Mouse (Mus musculus) heart, adult 2 months (tissue): Measurements from ENCODE around the gene Sike1. TPM values are rescaled to one million over a fixed set of nuclear protein-coding genes. Genes with fewer than 3 reads are reported as not detected.

Experiments
- DNase-seq, 2 experiments: peaks; one replicate each; pipeline ENCODE4 v3.0.0; 2021
- H3K27ac ChIP-seq: fragments of 200-600 bp; 2 replicates; pipeline ENCODE4 v1.8.1; 2022
- H3K27me3 ChIP-seq: fragments of 200-500 bp; 2 replicates; pipeline ENCODE4 v1.6.1; 2012; ENCODE audit warnings: mild to moderate bottlenecking, low read length, inconsistent platforms, mixed read lengths; ENCODE audit not compliant: control insufficient read depth, insufficient read depth
- H3K36me3 ChIP-seq: fragments of 200-500 bp; 2 replicates; pipeline ENCODE4 v1.6.1; 2012; ENCODE audit warnings: low read length, inconsistent platforms; ENCODE audit not compliant: control insufficient read depth, insufficient read depth
- H3K4me1 ChIP-seq: fragments of 200-500 bp; 2 replicates; pipeline ENCODE4 v1.6.1; 2011; ENCODE audit warnings: low read length; ENCODE audit not compliant: control insufficient read depth, insufficient read depth
- H3K4me3 ChIP-seq: fragments of 200-600 bp; 2 replicates; pipeline ENCODE4 v1.8.1; 2022
- H3K79me2 ChIP-seq: fragments of 200-500 bp; replicated peaks from 2 replicates; pipeline ENCODE4 v1.6.1; 2012; ENCODE audit warnings: mild to moderate bottlenecking, inconsistent platforms, low read length, moderate library complexity, mixed read lengths; ENCODE audit not compliant: control insufficient read depth, insufficient read depth
- H3K9ac ChIP-seq: fragments of 200-500 bp; 2 replicates; pipeline ENCODE4 v1.6.1; 2012; ENCODE audit warnings: low read depth, mild to moderate bottlenecking, control low read depth, inconsistent platforms, low read length, mixed read lengths
- CTCF ChIP-seq: fragments of 200-600 bp; IDR thresholded peaks from 2 replicates; pipeline ENCODE4 v1.8.1; 2022; ENCODE audit warnings: antibody characterized with exemption, mild to moderate bottlenecking, moderate library complexity
- EP300 ChIP-seq: fragments of 200-500 bp; IDR thresholded peaks from 2 replicates; pipeline ENCODE4 v1.6.1; 2011; ENCODE audit warnings: low read depth, low read length, control low read depth; ENCODE audit not compliant: insufficient read depth
- POLR2A ChIP-seq: fragments of 200-500 bp; IDR thresholded peaks from 2 replicates; pipeline ENCODE4 v1.6.1; 2011; ENCODE audit warnings: mild to moderate bottlenecking, low read depth, low read length, control low read depth; ENCODE audit not compliant: insufficient read depth
- WGBS: fragments of 180-500 bp; shearing (Covaris S2); methylation state at CpG from one replicate; pipeline ENCODE4 v1.1.7; 2018; 5-methylcytosine and 5-hydroxymethylcytosine counted together
- intact Hi-C: fragments of 180-260 bp; cut with DNase I; formaldehyde crosslinking; loops from one replicate; pipeline ENCODE4 v1.15.1; 2025
- polyA plus RNA-seq: library from polyadenylated mRNA; depleted of rRNA; stranded (reverse); fragments of >200 nt; gene quantifications from 2 replicates; pipeline ENCODE4 v1.2.3, GENCODE M21; 2012
- total RNA-seq, 2 experiments: library from RNA; stranded (reverse); gene quantifications; 2 replicates each; pipeline ENCODE4 v1.2.3; 2021

The Sike1 gene
- total and polyA plus RNA-seq, 3 experiments, result 26.4 to 66.7 (median 65.3) TPM

DNA sequence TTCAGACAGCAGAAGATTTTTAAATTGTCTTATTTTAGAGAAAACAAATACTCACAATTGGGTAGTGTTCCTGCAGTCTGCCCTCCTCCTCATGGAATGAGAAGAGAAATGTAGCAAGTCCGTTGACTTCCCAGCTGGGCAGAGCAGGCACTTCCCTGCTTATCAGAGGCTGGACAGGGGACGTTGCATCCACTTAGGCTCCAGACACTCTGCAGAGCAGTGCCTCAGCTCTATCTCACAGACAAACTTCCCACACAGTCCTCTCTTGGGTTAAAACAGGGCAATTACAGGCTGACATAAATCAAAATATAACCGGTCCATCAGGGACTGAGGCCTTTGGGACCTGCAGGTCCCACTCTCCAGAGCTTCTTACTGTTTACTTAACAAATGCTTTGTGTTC is 31.5 kb upstream of the Sike1 start, which contains the start of gene Nr1h5:
Gene Nr1h5 (minus strand): TSS at position 101 of the 400 bp plus-strand sequence.
- Histone ChIP-seq H3K79me2 (no peaks in the 10 kb centered on the region), H3K27me3 (no peaks in the 10 kb centered on the region), H3K36me3 (no peaks in the 10 kb centered on the region), H3K4me3 (no peak within 1 kb of the TSS), H3K4me1 (no peaks in the 10 kb centered on the region), H3K27ac (no peak within 1 kb of the TSS), H3K9ac (no peak within 1 kb of the TSS)
- 28% methylated on average over 3 of the region's 3 CpGs for WGBS
- TF ChIP-seq CTCF (no peak), EP300 (no peak), POLR2A (no peak)
- intact Hi-C loops, result no loop called here
- no peak for DNase-seq

DNA sequence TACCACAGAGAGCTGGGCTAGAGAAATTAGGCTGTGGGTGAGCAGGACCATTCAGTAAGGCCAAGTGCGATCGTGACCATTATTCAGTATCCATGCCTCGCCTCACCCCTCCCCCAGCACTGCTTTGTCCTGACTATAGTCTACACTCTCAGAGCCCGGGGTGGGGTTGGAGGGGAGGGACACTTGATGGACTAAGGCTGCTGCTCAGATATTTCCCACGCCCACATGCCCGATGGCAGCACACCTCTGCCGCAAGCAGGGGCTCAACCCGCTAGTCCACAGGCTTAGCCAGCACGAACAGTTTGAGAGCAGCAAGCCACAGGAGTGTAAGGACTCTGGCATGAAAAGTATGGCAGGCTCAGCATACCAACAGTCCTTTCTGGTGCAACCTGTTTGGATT is 25.4 kb upstream of the Sike1 start:
- Histone ChIP-seq H3K4me3 (no peak overlapping the region), H3K9ac (no peak overlapping the region), H3K36me3 (no peaks in the 10 kb centered on the region), H3K79me2 (no peaks in the 10 kb centered on the region), H3K4me1 (no peaks in the 10 kb centered on the region), H3K27ac (no peak overlapping the region), H3K27me3 (no peaks in the 10 kb centered on the region)
- TF ChIP-seq CTCF (no peak), EP300 (no peak), POLR2A (no peak)
- no peak for DNase-seq
- WGBS, result 82% methylated on average over 9 of the region's 9 CpGs
- intact Hi-C loops, result no loop called here

GRCm38 (mm10) chr3:102970508-102970907 is 25.0 kb upstream of the Sike1 start:
- Histone ChIP-seq H3K36me3 (no peaks in the 10 kb centered on the region), H3K27me3 (no peaks in the 10 kb centered on the region), H3K4me3 (no peak overlapping the region), H3K27ac (no peak overlapping the region), H3K4me1 (no peaks in the 10 kb centered on the region), H3K9ac (no peak overlapping the region), H3K79me2 (no peaks in the 10 kb centered on the region)
- TF ChIP-seq CTCF (no peak), EP300 (no peak), POLR2A (no peak)
- WGBS, result 68% methylated on average over 3 of the region's 3 CpGs
- intact Hi-C loops, result no loop called here
- no peak for DNase-seq

DNA sequence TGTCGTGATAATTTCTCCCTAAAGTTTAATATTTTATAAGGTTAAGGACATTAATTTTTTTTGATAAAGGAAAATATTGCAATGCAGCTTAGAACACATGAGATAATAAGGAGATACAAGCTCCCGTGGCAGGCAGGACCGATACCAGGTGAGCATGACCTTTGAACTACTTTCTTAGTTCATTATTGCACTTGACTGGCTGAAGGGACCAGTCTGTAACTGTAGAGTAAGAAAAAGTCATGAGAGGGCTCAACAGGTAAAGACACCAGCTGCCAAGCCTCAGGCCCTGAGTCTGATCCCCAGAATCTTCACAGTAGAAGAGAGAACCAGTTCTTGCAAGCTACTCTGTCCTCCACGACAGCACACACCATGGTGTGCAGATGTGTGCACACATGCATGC is 18.6 kb upstream of the Sike1 start:
- Histone ChIP-seq H3K27me3 (no peaks in the 10 kb centered on the region), H3K9ac (no peak overlapping the region), H3K79me2 (no peaks in the 10 kb centered on the region), H3K27ac (no peak overlapping the region), H3K36me3 (no peaks in the 10 kb centered on the region), H3K4me3 (no peak overlapping the region), H3K4me1 (no peaks in the 10 kb centered on the region)
- intact Hi-C loops, result no loop called here
- WGBS, result 76% methylated on average over 4 of the region's 4 CpGs
- TF ChIP-seq CTCF, result no peak
- DNase-seq, result no peak

- no peak for DNase-seq
- no peak overlapping the region for H3K27ac ChIP-seq
- no peaks in the 10 kb centered on the region for H3K36me3 ChIP-seq
- no peaks in the 10 kb centered on the region for H3K27me3 ChIP-seq
- intact Hi-C loops, result no loop called here
- H3K4me3 ChIP-seq, result no peak overlapping the region
- no peak overlapping the region for H3K9ac ChIP-seq
- no peaks in the 10 kb centered on the region for H3K79me2 ChIP-seq
- TF ChIP-seq CTCF (no peak), EP300 (no peak), POLR2A (no peak)
- WGBS, result 45% methylated on average over 10 of the region's 10 CpGs
- no peaks in the 10 kb centered on the region for H3K4me1 ChIP-seq
These were observed 15.8 kb upstream of the Sike1 start for GRCm38 (mm10) chr3:102979550-102980348.

- intact Hi-C loops, result no loop called here
- 60% methylated on average over 3 of the region's 3 CpGs for WGBS
- Histone ChIP-seq H3K4me1 (no peaks in the 10 kb centered on the region), H3K9ac (no peak overlapping the region), H3K4me3 (no peak overlapping the region), H3K36me3 (no peaks in the 10 kb centered on the region), H3K27ac (no peak overlapping the region), H3K79me2 (no peaks in the 10 kb centered on the region), H3K27me3 (no peaks in the 10 kb centered on the region)
- TF ChIP-seq POLR2A (no peak), CTCF (no peak), EP300 (no peak)
- no peak for DNase-seq
These were observed 15.2 kb upstream of the Sike1 start for GRCm38 (mm10) chr3:102980349-102980736.
